Comparison of ENCODE assay signal across 8 mouse cellular contexts in genomic region chr2:144550529-144550928, GRCm38 (mm10). TPM values are rescaled to one million over a fixed set of nuclear protein-coding genes. Genes with fewer than 3 reads are reported as not detected.
DNase-seq lines count a peak whose midpoint lies in the region; ATAC-seq and TF ChIP-seq lines count a peak whose summit lies in the region.

Rbbp9 (minus strand) TSS chr2:144550869.

- peak within 1 kb of the TSS; percentile 55 for H3K4me3 ChIP-seq in hindbrain, embryonic 14.5 days (replicated peaks; ENCODE audit: low read length)
- peak within 1 kb of the TSS; percentile 77 for H3K4me3 ChIP-seq in lung, postnatal 0 days (ENCODE audit: low read depth, low read length)

- H3K9ac ChIP-seq in hindbrain, embryonic 14.5 days = peak within 1 kb of the TSS; percentile 83
- H3K9ac ChIP-seq in lung, postnatal 0 days (replicated peaks; ENCODE audit: low read depth) = peak within 1 kb of the TSS; percentile 65

- H3K36me3 ChIP-seq in hindbrain, embryonic 14.5 days (replicated peaks; ENCODE audit: control insufficient read depth, insufficient read depth) = peaks cover 31% of the 10 kb centered on the region
- H3K36me3 ChIP-seq in lung, postnatal 0 days (ENCODE audit: insufficient read depth, low read length) = no peaks in the 10 kb centered on the region

- H3K9me3 ChIP-seq in hindbrain, embryonic 14.5 days (ENCODE audit: control insufficient read depth, low read length) = no peaks in the 10 kb centered on the region
- H3K9me3 ChIP-seq in lung, postnatal 0 days (ENCODE audit: low read length) = no peaks in the 10 kb centered on the region

- no peak for TF ChIP-seq EP300 in lung, postnatal 0 days (IDR thresholded peaks at IDR 0.05)

- H3K27me3 ChIP-seq in hindbrain, embryonic 14.5 days (ENCODE audit: control insufficient read depth, insufficient read depth, low read length) = no peaks in the 10 kb centered on the region
- no peaks in the 10 kb centered on the region for H3K27me3 ChIP-seq in lung, postnatal 0 days (replicated peaks; ENCODE audit: insufficient read depth, low read length)

- H3K27ac ChIP-seq in hindbrain, embryonic 14.5 days = peak within 1 kb of the TSS; percentile 79
- peak within 1 kb of the TSS; percentile 77 for H3K27ac ChIP-seq in lung, postnatal 0 days (ENCODE audit: low read length)

- H3K4me2 ChIP-seq in hindbrain, embryonic 14.5 days (replicated peaks) = peak within 1 kb of the TSS; percentile 75
- H3K4me2 ChIP-seq in lung, postnatal 0 days (replicated peaks; ENCODE audit: low read depth, low read length) = peak within 1 kb of the TSS; percentile 75

- H3K4me1 ChIP-seq in hindbrain, embryonic 14.5 days (replicated peaks; ENCODE audit: control insufficient read depth, insufficient read depth, low read length) = peaks cover 10% of the 10 kb centered on the region
- peaks cover 4% of the 10 kb centered on the region; the same call in 1 of the 2 replicates for H3K4me1 ChIP-seq in lung, postnatal 0 days (ENCODE audit: insufficient read depth, low read depth, low read length)

- WGBS in hindbrain, embryonic 14.5 days = 0% methylated on average over 17 of the region's 17 CpGs
- WGBS in lung, postnatal 0 days = under 1% methylated on average over 17 of the region's 17 CpGs

- peak; percentile 98 for ATAC-seq in hindbrain, embryonic 14.5 days (ENCODE audit: low FRiP score)
- ATAC-seq in lung, postnatal 0 days = peak; percentile 86

- DNase-seq in ZHBTc4 (ENCODE audit: low read depth, low spot score) = peak; percentile 85
- DNase-seq in cerebellum, postnatal 36 days = peak; percentile 60 to 66
- peak; percentile 74 to 79 for DNase-seq in frontal cortex, postnatal 36 days (ENCODE audit: low spot score in 2 of 2)
- peak; percentile 84 for DNase-seq in hindbrain, embryonic 14.5 days (ENCODE audit: low spot score)
- DNase-seq in layer of hippocampus, postnatal 14 days (ENCODE audit: low spot score in 2 of 2) = peak; percentile 72 to 81
- peak; percentile 85 for DNase-seq in lung, postnatal 0 days (ENCODE audit: low spot score)
- DNase-seq in ovary, postnatal 10 days (ENCODE audit: low spot score) = peak; percentile 46
- DNase-seq in thymus, postnatal 25 days = peak; percentile 59

- TF ChIP-seq CTCF in lung, postnatal 0 days (IDR thresholded peaks at IDR 0.05) = no peak

RNA-seq across cellular contexts. Expression of gene Rbbp9, which starts in this region (rescaled TPM):
- 55.1 and 58.6 TPM in 2 replicates for polyA plus RNA-seq in hindbrain, embryonic 14.5 days (2014; fragmentation: Nextera tagmentation; extraction: Ambion mirVana)
- 10 to 100 TPM; 24.1 to 27.8 TPM for total RNA-seq in layer of hippocampus, postnatal 14 days (2021)
- 42.3 and 45.1 TPM in 2 replicates for polyA plus RNA-seq in lung, postnatal 0 days (2015; fragmentation: Nextera tagmentation; extraction: Ambion mirVana)

Comparison
In these comparisons a context has a peak if more than half of its experiments do, and no peak if none do; other contexts are left out.
1. Peak in every context shown above with its lines: DNase-seq, ATAC-seq, H3K4me3 ChIP-seq and H3K27ac ChIP-seq.